Mouse (Mus musculus): Measurements from ENCODE around the gene Serpina16.

The Serpina16 gene

GRCm38 (mm10) chr12:103656848-103657626 lies 18.9 kb downstream of the Serpina16 start, which contains the start of gene Serpina6:
TSS of gene Serpina6 (minus strand) at chr12:103657212.
- no peak for DNase-seq

GRCm38 (mm10) chr12:103655123-103656044 lies 20.6 kb downstream of the Serpina16 start:
- DNase-seq: no peak

- no peak for DNase-seq
Measured at GRCm38 (mm10) chr12:103653836-103654235, 22.1 kb downstream of the Serpina16 start.

- DNase-seq: no peak
Measured at GRCm38 (mm10) chr12:103646314-103646713, 29.6 kb downstream of the Serpina16 start.

- no peak for DNase-seq
Measured at GRCm38 (mm10) chr12:103644601-103645000, 31.3 kb downstream of the Serpina16 start.

- DNase-seq: no peak
Measured at GRCm38 (mm10) chr12:103643818-103644217, 32.1 kb downstream of the Serpina16 start.

GRCm38 (mm10) chr12:103643336-103643735 lies 32.6 kb downstream of the Serpina16 start:
- DNase-seq: peak; percentile 94 to 97

GRCm38 (mm10) chr12:103635846-103636245 lies 40.1 kb downstream of the Serpina16 start:
- DNase-seq: no peak

- no peak for DNase-seq
Measured at GRCm38 (mm10) chr12:103634430-103634829, 41.5 kb downstream of the Serpina16 start.

GRCm38 (mm10) chr12:103631203-103631612 lies 44.7 kb downstream of the Serpina16 start, which contains the start of gene Serpina10:
TSS of gene Serpina10 (minus strand) at chr12:103631444.
- no peak for DNase-seq

Data from cerebellum, postnatal 10 days (tissue).